Mouse (Mus musculus): ENCODE measurements around the gene Tmem87a. TPM values are rescaled to one million over a fixed set of nuclear protein-coding genes. Genes with fewer than 3 reads are reported as not detected.

Tmem87a gene
- 9.2 and 10.3 TPM in 2 replicates for polyA plus RNA-seq (2012; rRNA removed)

- WGBS = under 1% methylated on average over 34 of the region's 34 CpGs
- Histone ChIP-seq H3K4me1 (ENCODE audit: control insufficient read depth, insufficient read depth, low read length) (peaks cover 10% of the 10 kb centered on the region), H3K27me3 (replicated peaks; ENCODE audit: control insufficient read depth, insufficient read depth, low read length) (no peaks in the 10 kb centered on the region), H3K27ac (ENCODE audit: insufficient read depth, low read depth, low read length) (peak within 1 kb of the TSS; percentile 98), H3K36me3 (ENCODE audit: control insufficient read depth, insufficient read depth, low read length) (peaks cover 2% of the 10 kb centered on the region; the same call in 1 of the 2 replicates), H3K4me3 (ENCODE audit: insufficient read depth, low read depth, low read length) (peak within 1 kb of the TSS; percentile 84)
- peak; percentile 98 for DNase-seq
- peak; percentile 68 for TF ChIP-seq POLR2A (IDR thresholded peaks at IDR 0.05; ENCODE audit: low read depth, low read length)
- no peak for TF ChIP-seq CTCF (conservative IDR thresholded peaks at IDR 0.05; ENCODE audit: insufficient read depth, insufficient read length, low read depth, low read length)
Measured at GRCm38 (mm10) chr2:120403986-120404822, at the start of gene Tmem87a. TSS of gene Tmem87a (minus strand) at chr2:120404113.

- Histone ChIP-seq H3K27ac (ENCODE audit: insufficient read depth, low read depth, low read length) (no peak overlapping the region), H3K4me1 (ENCODE audit: control insufficient read depth, insufficient read depth, low read length) (0 out of 2 replicates have a peak, but pooled peaks cover 3% of the 10 kb centered on the region), H3K36me3 (ENCODE audit: control insufficient read depth, insufficient read depth, low read length) (peaks cover 9% of the 10 kb centered on the region), H3K27me3 (replicated peaks; ENCODE audit: control insufficient read depth, insufficient read depth, low read length) (no peaks in the 10 kb centered on the region), H3K4me3 (ENCODE audit: insufficient read depth, low read depth, low read length) (no peak overlapping the region)
- TF ChIP-seq CTCF (conservative IDR thresholded peaks at IDR 0.05; ENCODE audit: insufficient read depth, insufficient read length, low read depth, low read length) (no peak), POLR2A (IDR thresholded peaks at IDR 0.05; ENCODE audit: low read depth, low read length) (no peak)
- DNase-seq = no peak
- WGBS = 54% methylated on average over 4 of the region's 4 CpGs
Measured at GRCm38 (mm10) chr2:120452600-120452999, 48.7 kb upstream of the Tmem87a start.

DNA sequence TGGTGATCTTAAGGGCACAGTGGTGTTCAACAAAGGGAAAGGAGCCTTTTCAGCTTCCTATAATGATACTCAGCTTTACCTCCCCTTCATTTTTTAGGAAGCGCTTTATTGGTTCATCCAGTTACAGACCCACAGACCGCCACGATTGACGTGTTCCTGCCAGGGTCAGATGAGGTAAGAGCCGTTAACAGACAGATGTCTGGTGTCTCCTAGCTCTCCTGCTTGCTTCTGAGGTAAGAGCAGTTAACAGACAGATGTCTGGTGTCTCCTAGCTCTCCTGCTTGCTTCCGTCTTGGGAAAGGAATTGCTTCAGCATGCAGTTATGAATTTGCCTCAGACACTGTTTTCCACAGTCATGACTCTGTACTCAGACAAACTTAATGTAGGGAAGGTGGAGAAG is 46.8 kb upstream of the Tmem87a start:
- no peak for DNase-seq
- 0 out of 2 replicates have a peak, but pooled peaks cover 3% of the 10 kb centered on the region for H3K4me1 ChIP-seq (ENCODE audit: control insufficient read depth, insufficient read depth, low read length)
- no peak for TF ChIP-seq CTCF (conservative IDR thresholded peaks at IDR 0.05; ENCODE audit: insufficient read depth, insufficient read length, low read depth, low read length)
- TF ChIP-seq POLR2A (IDR thresholded peaks at IDR 0.05; ENCODE audit: low read depth, low read length) = no peak
- H3K27me3 ChIP-seq (replicated peaks; ENCODE audit: control insufficient read depth, insufficient read depth, low read length) = no peaks in the 10 kb centered on the region
- WGBS = 76% methylated on average over 6 of the region's 6 CpGs
- no peak overlapping the region for H3K4me3 ChIP-seq (ENCODE audit: insufficient read depth, low read depth, low read length)
- H3K27ac ChIP-seq (ENCODE audit: insufficient read depth, low read depth, low read length) = no peak overlapping the region
- peaks cover 6% of the 10 kb centered on the region for H3K36me3 ChIP-seq (ENCODE audit: control insufficient read depth, insufficient read depth, low read length)

DNA sequence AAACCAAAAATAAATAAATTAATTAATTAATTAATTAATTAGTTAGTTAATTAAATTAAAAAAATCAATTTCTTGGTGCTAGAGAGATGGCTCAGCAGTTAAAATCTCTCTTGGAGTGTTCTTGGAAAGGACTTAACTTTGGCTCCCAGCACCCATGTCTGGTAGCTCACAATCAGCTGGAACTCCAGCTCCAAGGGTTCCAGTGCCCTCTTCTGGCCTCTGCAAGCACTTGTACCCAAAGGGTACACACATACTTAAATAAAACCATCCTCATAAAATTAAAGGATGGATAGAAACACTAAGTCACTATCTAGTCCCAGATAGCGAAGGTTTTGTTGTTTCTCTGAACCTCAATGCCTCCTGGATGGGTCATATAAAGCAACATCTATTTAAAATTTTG is 43.4 kb upstream of the Tmem87a start:
- H3K36me3 ChIP-seq (ENCODE audit: control insufficient read depth, insufficient read depth, low read length) = peaks cover 3% of the 10 kb centered on the region
- TF ChIP-seq CTCF (conservative IDR thresholded peaks at IDR 0.05; ENCODE audit: insufficient read depth, insufficient read length, low read depth, low read length) = 0 out of 2 replicates have a peak, but pooled peaks have one; percentile 23
- no peak for TF ChIP-seq POLR2A (IDR thresholded peaks at IDR 0.05; ENCODE audit: low read depth, low read length)
- H3K27me3 ChIP-seq (replicated peaks; ENCODE audit: control insufficient read depth, insufficient read depth, low read length) = no peaks in the 10 kb centered on the region
- WGBS = 100% methylated on average over 1 of the region's 1 CpGs
- no peak overlapping the region for H3K4me3 ChIP-seq (ENCODE audit: insufficient read depth, low read depth, low read length)
- no peaks in the 10 kb centered on the region for H3K4me1 ChIP-seq (ENCODE audit: control insufficient read depth, insufficient read depth, low read length)
- no peak overlapping the region for H3K27ac ChIP-seq (ENCODE audit: insufficient read depth, low read depth, low read length)
- DNase-seq = no peak

DNA sequence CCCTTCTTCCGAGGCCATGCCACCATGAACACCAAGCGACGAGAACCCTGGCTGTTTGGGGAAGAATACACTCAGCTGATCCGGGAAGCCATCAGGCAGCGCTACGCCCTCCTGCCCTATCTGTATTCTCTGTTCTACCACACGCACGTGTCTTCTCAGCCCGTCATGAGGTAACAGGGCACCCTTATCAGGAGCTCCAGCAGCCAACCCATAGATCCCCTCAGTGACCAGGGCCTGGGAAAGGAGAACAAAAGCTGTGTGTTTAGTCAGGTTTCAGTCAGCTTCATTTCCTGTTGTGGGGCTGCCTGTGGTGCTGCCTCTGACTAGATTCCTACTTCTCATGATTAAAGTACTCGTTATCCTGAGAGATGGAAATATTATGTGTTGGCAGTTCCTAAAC is 42.5 kb upstream of the Tmem87a start:
- H3K27ac ChIP-seq (ENCODE audit: insufficient read depth, low read depth, low read length) = no peak overlapping the region
- H3K27me3 ChIP-seq (replicated peaks; ENCODE audit: control insufficient read depth, insufficient read depth, low read length) = no peaks in the 10 kb centered on the region
- DNase-seq = no peak
- H3K4me3 ChIP-seq (ENCODE audit: insufficient read depth, low read depth, low read length) = no peak overlapping the region
- 88% methylated on average over 10 of the region's 10 CpGs for WGBS
- H3K36me3 ChIP-seq (ENCODE audit: control insufficient read depth, insufficient read depth, low read length) = peaks cover 3% of the 10 kb centered on the region
- H3K4me1 ChIP-seq (ENCODE audit: control insufficient read depth, insufficient read depth, low read length) = no peaks in the 10 kb centered on the region
- no peak for TF ChIP-seq CTCF (conservative IDR thresholded peaks at IDR 0.05; ENCODE audit: insufficient read depth, insufficient read length, low read depth, low read length)
- TF ChIP-seq POLR2A (IDR thresholded peaks at IDR 0.05; ENCODE audit: low read depth, low read length) = no peak

- no peak overlapping the region for H3K27ac ChIP-seq (ENCODE audit: insufficient read depth, low read depth, low read length)
- DNase-seq = no peak
- H3K4me3 ChIP-seq (ENCODE audit: insufficient read depth, low read depth, low read length) = no peak overlapping the region
- no peaks in the 10 kb centered on the region for H3K27me3 ChIP-seq (replicated peaks; ENCODE audit: control insufficient read depth, insufficient read depth, low read length)
- H3K4me1 ChIP-seq (ENCODE audit: control insufficient read depth, insufficient read depth, low read length) = no peaks in the 10 kb centered on the region
- WGBS = 94% methylated on average over 1 of the region's 1 CpGs
- H3K36me3 ChIP-seq (ENCODE audit: control insufficient read depth, insufficient read depth, low read length) = peaks cover 2% of the 10 kb centered on the region; the same call in 1 of the 2 replicates
- no peak for TF ChIP-seq CTCF (conservative IDR thresholded peaks at IDR 0.05; ENCODE audit: insufficient read depth, insufficient read length, low read depth, low read length)
- no peak for TF ChIP-seq POLR2A (IDR thresholded peaks at IDR 0.05; ENCODE audit: low read depth, low read length)
Measured at GRCm38 (mm10) chr2:120444486-120444885, 40.6 kb upstream of the Tmem87a start.

- WGBS = 87% methylated on average over 5 of the region's 5 CpGs
- no peak overlapping the region for H3K4me3 ChIP-seq (ENCODE audit: insufficient read depth, low read depth, low read length)
- no peak overlapping the region for H3K27ac ChIP-seq (ENCODE audit: insufficient read depth, low read depth, low read length)
- no peaks in the 10 kb centered on the region for H3K27me3 ChIP-seq (replicated peaks; ENCODE audit: control insufficient read depth, insufficient read depth, low read length)
- H3K4me1 ChIP-seq (ENCODE audit: control insufficient read depth, insufficient read depth, low read length) = no peaks in the 10 kb centered on the region
- H3K36me3 ChIP-seq (ENCODE audit: control insufficient read depth, insufficient read depth, low read length) = peaks cover 3% of the 10 kb centered on the region; the same call in 1 of the 2 replicates
- DNase-seq = no peak
- TF ChIP-seq POLR2A (IDR thresholded peaks at IDR 0.05; ENCODE audit: low read depth, low read length) (no peak), CTCF (conservative IDR thresholded peaks at IDR 0.05; ENCODE audit: insufficient read depth, insufficient read length, low read depth, low read length) (no peak)
Measured at GRCm38 (mm10) chr2:120424386-120424785, 20.5 kb upstream of the Tmem87a start.

All from kidney, adult 2 months (tissue).